Mouse (Mus musculus): ENCODE results near the gene Ctss. TPM values are rescaled to one million over a fixed set of nuclear protein-coding genes. Genes with fewer than 3 reads are reported as not detected.
A peak's percentile ranks its signal among the peaks of the same experiment; 100 is the strongest.

The Ctss gene
- polyA plus RNA-seq, 1 experiment from 2014 or later = 11.0 TPM

- peak overlapping the region; percentile 41 for H3K9ac ChIP-seq (replicated peaks; ENCODE audit: low read length)
- peaks cover 2% of the 10 kb centered on the region; the same call in 1 of the 2 replicates for H3K4me1 ChIP-seq (ENCODE audit: control insufficient read depth, insufficient read depth, low read length)
- no peaks in the 10 kb centered on the region for H3K36me3 ChIP-seq (replicated peaks; ENCODE audit: control insufficient read depth, insufficient read depth, low read depth, low read length)
- no peak for ATAC-seq (replicated peaks; ENCODE audit: insufficient number of reproducible peaks, low FRiP score, low TSS enrichment, low read depth)
- peak overlapping the region; percentile 37 for H3K4me2 ChIP-seq (ENCODE audit: low read depth, low read length)
- peak overlapping the region; percentile 76 for H3K27ac ChIP-seq (replicated peaks; ENCODE audit: low read depth, low read length)
- H3K4me3 ChIP-seq (ENCODE audit: low read depth, low read length) = 0 out of 2 replicates have a peak overlapping the region, but pooled peaks have one; percentile 15
- H3K9me3 ChIP-seq (replicated peaks; ENCODE audit: control insufficient read depth, low read length) = no peaks in the 10 kb centered on the region
- H3K27me3 ChIP-seq (ENCODE audit: control insufficient read depth, insufficient read depth, low read length) = no peaks in the 10 kb centered on the region
- DNase-seq (ENCODE audit: low spot score) = peak; percentile 74
- 34% methylated on average over 10 of the region's 10 CpGs for WGBS
Observed at GRCm38 (mm10) chr3:95499496-95500140, 27.0 kb upstream of the Ctss start.

- H3K27ac ChIP-seq (replicated peaks; ENCODE audit: low read depth, low read length) = no peak overlapping the region
Observed at GRCm38 (mm10) chr3:95502312-95502711, 24.3 kb upstream of the Ctss start.

GRCm38 (mm10) chr3:95509348-95509747 is 17.2 kb upstream of the Ctss start:
- WGBS = 76% methylated on average over 6 of the region's 6 CpGs
- ATAC-seq (replicated peaks; ENCODE audit: insufficient number of reproducible peaks, low FRiP score, low TSS enrichment, low read depth) (no peak), DNase-seq (ENCODE audit: low spot score) (no peak)
- Histone ChIP-seq H3K4me3 (ENCODE audit: low read depth, low read length) (no peak overlapping the region), H3K9ac (replicated peaks; ENCODE audit: low read length) (no peak overlapping the region), H3K27ac (replicated peaks; ENCODE audit: low read depth, low read length) (no peak overlapping the region), H3K4me1 (ENCODE audit: control insufficient read depth, insufficient read depth, low read length) (no peaks in the 10 kb centered on the region), H3K27me3 (ENCODE audit: control insufficient read depth, insufficient read depth, low read length) (no peaks in the 10 kb centered on the region), H3K4me2 (ENCODE audit: low read depth, low read length) (no peak overlapping the region), H3K9me3 (replicated peaks; ENCODE audit: control insufficient read depth, low read length) (no peaks in the 10 kb centered on the region), H3K36me3 (replicated peaks; ENCODE audit: control insufficient read depth, insufficient read depth, low read depth, low read length) (no peaks in the 10 kb centered on the region; the same call in 1 of the 2 replicates)

More at GRCm38 (mm10) chr3:95502312-95502711, 24.3 kb upstream of the Ctss start:
- DNase-seq (ENCODE audit: low spot score) = no peak
- ATAC-seq (replicated peaks; ENCODE audit: insufficient number of reproducible peaks, low FRiP score, low TSS enrichment, low read depth) = no peak
- H3K9ac ChIP-seq (replicated peaks; ENCODE audit: low read length) = no peak overlapping the region
- WGBS = 40% methylated on average over 2 of the region's 2 CpGs
- no peak overlapping the region for H3K4me2 ChIP-seq (ENCODE audit: low read depth, low read length)
- no peaks in the 10 kb centered on the region for H3K9me3 ChIP-seq (replicated peaks; ENCODE audit: control insufficient read depth, low read length)
- H3K4me3 ChIP-seq (ENCODE audit: low read depth, low read length) = no peak overlapping the region
- H3K4me1 ChIP-seq (ENCODE audit: control insufficient read depth, insufficient read depth, low read length) = peaks cover 2% of the 10 kb centered on the region; the same call in 1 of the 2 replicates
- H3K36me3 ChIP-seq (replicated peaks; ENCODE audit: control insufficient read depth, insufficient read depth, low read depth, low read length) = no peaks in the 10 kb centered on the region; the same call in 1 of the 2 replicates
- no peaks in the 10 kb centered on the region for H3K27me3 ChIP-seq (ENCODE audit: control insufficient read depth, insufficient read depth, low read length)

GRCm38 (mm10) chr3:95511611-95512180 is 14.9 kb upstream of the Ctss start:
- no peak overlapping the region for H3K4me3 ChIP-seq (ENCODE audit: low read depth, low read length)

GRCm38 (mm10) chr3:95516614-95517041 is 10.0 kb upstream of the Ctss start:
- no peak overlapping the region for H3K9ac ChIP-seq (replicated peaks; ENCODE audit: low read length)
- no peak overlapping the region for H3K4me2 ChIP-seq (ENCODE audit: low read depth, low read length)
- H3K27ac ChIP-seq (replicated peaks; ENCODE audit: low read depth, low read length) = no peak overlapping the region
- ATAC-seq (replicated peaks; ENCODE audit: insufficient number of reproducible peaks, low FRiP score, low TSS enrichment, low read depth) = no peak
- H3K36me3 ChIP-seq (replicated peaks; ENCODE audit: control insufficient read depth, insufficient read depth, low read depth, low read length) = no peaks in the 10 kb centered on the region
- no peaks in the 10 kb centered on the region for H3K9me3 ChIP-seq (replicated peaks; ENCODE audit: control insufficient read depth, low read length)
- no peak overlapping the region for H3K4me3 ChIP-seq (ENCODE audit: low read depth, low read length)
- H3K4me1 ChIP-seq (ENCODE audit: control insufficient read depth, insufficient read depth, low read length) = no peaks in the 10 kb centered on the region
- DNase-seq (ENCODE audit: low spot score) = no peak
- H3K27me3 ChIP-seq (ENCODE audit: control insufficient read depth, insufficient read depth, low read length) = no peaks in the 10 kb centered on the region
- 95% methylated on average over 3 of the region's 3 CpGs for WGBS

More at GRCm38 (mm10) chr3:95511611-95512180, 14.9 kb upstream of the Ctss start:
- Histone ChIP-seq H3K27me3 (ENCODE audit: control insufficient read depth, insufficient read depth, low read length) (no peaks in the 10 kb centered on the region), H3K27ac (replicated peaks; ENCODE audit: low read depth, low read length) (no peak overlapping the region), H3K9me3 (replicated peaks; ENCODE audit: control insufficient read depth, low read length) (no peaks in the 10 kb centered on the region), H3K9ac (replicated peaks; ENCODE audit: low read length) (no peak overlapping the region), H3K4me2 (ENCODE audit: low read depth, low read length) (no peak overlapping the region), H3K36me3 (replicated peaks; ENCODE audit: control insufficient read depth, insufficient read depth, low read depth, low read length) (no peaks in the 10 kb centered on the region), H3K4me1 (ENCODE audit: control insufficient read depth, insufficient read depth, low read length) (no peaks in the 10 kb centered on the region)
- no peak for DNase-seq (ENCODE audit: low spot score)
- WGBS = 73% methylated on average over 9 of the region's 9 CpGs
- no peak for ATAC-seq (replicated peaks; ENCODE audit: insufficient number of reproducible peaks, low FRiP score, low TSS enrichment, low read depth)

GRCm38 (mm10) chr3:95517493-95517898 is 9.1 kb upstream of the Ctss start:
- no peak overlapping the region for H3K27ac ChIP-seq (replicated peaks; ENCODE audit: low read depth, low read length)
- DNase-seq (ENCODE audit: low spot score) = peak; percentile 84
- no peak overlapping the region for H3K4me3 ChIP-seq (ENCODE audit: low read depth, low read length)
- no peaks in the 10 kb centered on the region for H3K36me3 ChIP-seq (replicated peaks; ENCODE audit: control insufficient read depth, insufficient read depth, low read depth, low read length)
- H3K9me3 ChIP-seq (replicated peaks; ENCODE audit: control insufficient read depth, low read length) = no peaks in the 10 kb centered on the region
- H3K4me1 ChIP-seq (ENCODE audit: control insufficient read depth, insufficient read depth, low read length) = no peaks in the 10 kb centered on the region
- 20% methylated on average over 10 of the region's 10 CpGs for WGBS
- H3K4me2 ChIP-seq (ENCODE audit: low read depth, low read length) = no peak overlapping the region
- H3K9ac ChIP-seq (replicated peaks; ENCODE audit: low read length) = no peak overlapping the region
- ATAC-seq (replicated peaks; ENCODE audit: insufficient number of reproducible peaks, low FRiP score, low TSS enrichment, low read depth) = peak; percentile 59; the same call in 1 of the 2 replicates
- no peaks in the 10 kb centered on the region for H3K27me3 ChIP-seq (ENCODE audit: control insufficient read depth, insufficient read depth, low read length)

GRCm38 (mm10) chr3:95518891-95519290 is 7.7 kb upstream of the Ctss start:
- Histone ChIP-seq H3K9ac (replicated peaks; ENCODE audit: low read length) (no peak overlapping the region), H3K4me3 (ENCODE audit: low read depth, low read length) (no peak overlapping the region), H3K27ac (replicated peaks; ENCODE audit: low read depth, low read length) (no peak overlapping the region), H3K27me3 (ENCODE audit: control insufficient read depth, insufficient read depth, low read length) (no peaks in the 10 kb centered on the region), H3K4me1 (ENCODE audit: control insufficient read depth, insufficient read depth, low read length) (no peaks in the 10 kb centered on the region), H3K36me3 (replicated peaks; ENCODE audit: control insufficient read depth, insufficient read depth, low read depth, low read length) (no peaks in the 10 kb centered on the region), H3K9me3 (replicated peaks; ENCODE audit: control insufficient read depth, low read length) (no peaks in the 10 kb centered on the region), H3K4me2 (ENCODE audit: low read depth, low read length) (no peak overlapping the region)
- DNase-seq (ENCODE audit: low spot score) (no peak), ATAC-seq (replicated peaks; ENCODE audit: insufficient number of reproducible peaks, low FRiP score, low TSS enrichment, low read depth) (no peak)
- 79% methylated on average over 7 of the region's 7 CpGs for WGBS

GRCm38 (mm10) chr3:95519315-95519714 is 7.3 kb upstream of the Ctss start:
- 69% methylated on average over 2 of the region's 2 CpGs for WGBS
- H3K27me3 ChIP-seq (ENCODE audit: control insufficient read depth, insufficient read depth, low read length) = no peaks in the 10 kb centered on the region
- H3K9me3 ChIP-seq (replicated peaks; ENCODE audit: control insufficient read depth, low read length) = no peaks in the 10 kb centered on the region
- no peaks in the 10 kb centered on the region for H3K4me1 ChIP-seq (ENCODE audit: control insufficient read depth, insufficient read depth, low read length)
- no peak overlapping the region for H3K27ac ChIP-seq (replicated peaks; ENCODE audit: low read depth, low read length)
- H3K4me2 ChIP-seq (ENCODE audit: low read depth, low read length) = no peak overlapping the region
- H3K36me3 ChIP-seq (replicated peaks; ENCODE audit: control insufficient read depth, insufficient read depth, low read depth, low read length) = no peaks in the 10 kb centered on the region
- H3K4me3 ChIP-seq (ENCODE audit: low read depth, low read length) = no peak overlapping the region
- no peak for DNase-seq (ENCODE audit: low spot score)
- no peak overlapping the region for H3K9ac ChIP-seq (replicated peaks; ENCODE audit: low read length)
- ATAC-seq (replicated peaks; ENCODE audit: insufficient number of reproducible peaks, low FRiP score, low TSS enrichment, low read depth) = no peak
